Mouse (Mus musculus): Measurements from ENCODE around the gene Tmem253. TPM values are rescaled to one million over a fixed set of nuclear protein-coding genes. Genes with fewer than 3 reads are reported as not detected.

Gene Tmem253
- total and polyA plus RNA-seq, 3 experiments = 0.64 to 1.9 TPM; not detected in 1

- TF ChIP-seq POLR2A (IDR thresholded peaks at IDR 0.05; ENCODE audit: low read depth, low read length) = no peak
- TF ChIP-seq MEF2A (IDR thresholded peaks at IDR 0.05; ENCODE audit: borderline replicate concordance, low read depth, low read length) = peak; percentile 82
- no peak for TF ChIP-seq RCOR1 (conservative IDR thresholded peaks at IDR 0.05; ENCODE audit: low read depth, low read length)
- no peak for TF ChIP-seq USF1 (IDR thresholded peaks at IDR 0.05; ENCODE audit: low read depth, low read length)
Observed at GRCm38 (mm10) chr14:52021568-52022212, 6.2 kb downstream of the Tmem253 start (continued).

- peak overlapping the region; percentile 95 for H3K27ac ChIP-seq (ENCODE audit: insufficient read depth, low read depth)
- peaks cover 0 to 11% of the 10 kb centered on the region in 2 experiments for H3K36me3 ChIP-seq (replicated peaks in 1 of 2; ENCODE audit: control insufficient read depth in 1 of 2, insufficient read depth in 1 of 2, low read length in 1 of 2)
- H3K9ac ChIP-seq (ENCODE audit: insufficient read depth, low read depth) = peak overlapping the region; percentile 15; the same call in 1 of the 2 replicates
- H3K4me3 ChIP-seq (replicated peaks in 1 of 3; ENCODE audit: low read depth in 2 of 3, low read length in 2 of 3, poor library complexity in 1 of 3) = peak overlapping the region in 1 of 3 experiments; percentile 37
- dilution Hi-C loops (cut with MboI; ENCODE audit: extremely low pct_ligation_motif_present, extremely low pct_unique_long_range_greater_than_20kb, low sequenced_read_pairs) = no loop called here
- in situ Hi-C loops (cut with MboI; ENCODE audit: low pct_ligation_motif_present, low pct_unique_long_range_greater_than_20kb, low sequenced_read_pairs) = loop anchor here (5.0 kb wide), 1 partner anchor 115 kb away; no protein-coding TSS in a partner anchor
- H3K4me2 ChIP-seq (ENCODE audit: insufficient read depth, low read depth, poor library complexity, severe bottlenecking) = peak overlapping the region; percentile 92
- H3K27me3 ChIP-seq (replicated peaks) = no peaks in the 10 kb centered on the region
- peak; percentile 39 for DNase-seq (ENCODE audit: extremely low read depth)
- no peaks in the 10 kb centered on the region; the same call in 1 of the 2 replicates for H3K79me2 ChIP-seq (replicated peaks; ENCODE audit: control insufficient read depth, extremely low read depth, insufficient read depth, poor library complexity, severe bottlenecking)
- no peaks in the 10 kb centered on the region for H3K9me3 ChIP-seq (replicated peaks; ENCODE audit: low read length)
- peaks cover 17 to 35% of the 10 kb centered on the region in 2 experiments for H3K4me1 ChIP-seq (ENCODE audit: control insufficient read depth in 1 of 2, insufficient read depth in 2 of 2)
- TF ChIP-seq BHLHE40 (IDR thresholded peaks at IDR 0.05; ENCODE audit: low read depth, low read length) = peak; percentile 19; the same call in 1 of the 2 replicates
- TF ChIP-seq GABPA (IDR thresholded peaks at IDR 0.05; ENCODE audit: insufficient replicate concordance, low read depth, low read length) = no peak
- no peak for TF ChIP-seq CHD1 (IDR thresholded peaks at IDR 0.05; ENCODE audit: low read depth, low read length)
- TF ChIP-seq EP300 (IDR thresholded peaks at IDR 0.05; ENCODE audit: low read length) = no peak
- TF ChIP-seq IRF4 (IDR thresholded peaks at IDR 0.05; ENCODE audit: low read depth, low read length) = peak; percentile 60; the same call in 1 of the 2 replicates
- no peak for TF ChIP-seq KAT2A (IDR thresholded peaks at IDR 0.05; ENCODE audit: insufficient replicate concordance, low read length)
- TF ChIP-seq JUN (IDR thresholded peaks at IDR 0.05; ENCODE audit: insufficient read depth, low read depth, low read length) = no peak
- TF ChIP-seq MYC (IDR thresholded peaks at IDR 0.05; ENCODE audit: low read depth, low read length) = no peak
- peak; percentile 72; the same call in 1 of the 2 replicates for TF ChIP-seq MAZ (IDR thresholded peaks at IDR 0.05; ENCODE audit: low read depth, low read length)
- TF ChIP-seq TBP (conservative IDR thresholded peaks at IDR 0.05; ENCODE audit: low read depth, low read length) = no peak
- TF ChIP-seq E2F4 (IDR thresholded peaks at IDR 0.05; ENCODE audit: insufficient replicate concordance, low read depth, low read length) = no peak
- TF ChIP-seq MAFK (IDR thresholded peaks at IDR 0.05; ENCODE audit: insufficient replicate concordance, low read length) = no peak
- TF ChIP-seq NRF1 (IDR thresholded peaks at IDR 0.05; ENCODE audit: low read depth, low read length) = no peak
- TF ChIP-seq ZKSCAN1 (IDR thresholded peaks at IDR 0.05; ENCODE audit: borderline replicate concordance, low read depth, low read length) = no peak
- TF ChIP-seq POLR2AphosphoS2 (IDR thresholded peaks at IDR 0.05; ENCODE audit: low read depth, low read length) = no peak
- no peak for TF ChIP-seq ZMIZ1 (IDR thresholded peaks at IDR 0.05; ENCODE audit: low read depth, low read length)
- TF ChIP-seq HCFC1 (IDR thresholded peaks at IDR 0.05; ENCODE audit: low read depth, low read length) = no peak
- TF ChIP-seq ETS1 (conservative IDR thresholded peaks at IDR 0.05; ENCODE audit: low read depth, low read length) = no peak
- TF ChIP-seq POLR2A (IDR thresholded peaks at IDR 0.05; ENCODE audit: low read depth, low read length) = no peak
- TF ChIP-seq MEF2A (IDR thresholded peaks at IDR 0.05; ENCODE audit: borderline replicate concordance, low read depth, low read length) = no peak
- TF ChIP-seq USF1 (IDR thresholded peaks at IDR 0.05; ENCODE audit: low read depth, low read length) = no peak
- TF ChIP-seq MXI1 (IDR thresholded peaks at IDR 0.05; ENCODE audit: low read depth, low read length) = peak; percentile 47; the same call in 1 of the 2 replicates
- no peak for TF ChIP-seq SMC3 (IDR thresholded peaks at IDR 0.05; ENCODE audit: low read depth, low read length)
- TF ChIP-seq SIN3A (IDR thresholded peaks at IDR 0.05; ENCODE audit: low read length) = no peak; the same call in 1 of the 2 replicates
- TF ChIP-seq CHD2 (IDR thresholded peaks at IDR 0.05; ENCODE audit: low read length) = peak; percentile 77
- no peak for TF ChIP-seq PAX5 (IDR thresholded peaks at IDR 0.05; ENCODE audit: low read length)
- TF ChIP-seq RAD21 (IDR thresholded peaks at IDR 0.05; ENCODE audit: low read depth, low read length) = no peak
- TF ChIP-seq USF2 (conservative IDR thresholded peaks at IDR 0.05; ENCODE audit: low read depth, low read length) = no peak
- no peak for TF ChIP-seq ZC3H11A (IDR thresholded peaks at IDR 0.05; ENCODE audit: low read depth, low read length)
- TF ChIP-seq JUND (conservative IDR thresholded peaks at IDR 0.05; ENCODE audit: low read depth, low read length) = no peak
- TF ChIP-seq UBTF (IDR thresholded peaks at IDR 0.05; ENCODE audit: low read depth, low read length) = no peak
- peak; percentile 64 for TF ChIP-seq TCF12 (IDR thresholded peaks at IDR 0.05; ENCODE audit: low read depth, low read length)
- TF ChIP-seq MAX (IDR thresholded peaks at IDR 0.05; ENCODE audit: low read length) = no peak; the same call in 1 of the 2 replicates
- 0 out of 2 replicates have a peak, but pooled peaks have one; percentile 2 for TF ChIP-seq NELFE (IDR thresholded peaks at IDR 0.05; ENCODE audit: low read depth, low read length)
- no peak for TF ChIP-seq ZNF384 (IDR thresholded peaks at IDR 0.05; ENCODE audit: low read depth, low read length)
Observed at GRCm38 (mm10) chr14:52022244-52022708, 6.8 kb downstream of the Tmem253 start.

Data from CH12.LX (cell line).